Mouse (Mus musculus) adipocyte (in vitro differentiated cells): ENCODE measurements around the gene Nup188.

Experiments
- DNase-seq: peaks from one replicate; pipeline ENCODE4 v3.0.0-alpha.2; 2016; ENCODE audit warnings: low spot score

Gene Nup188

GRCm38 (mm10) chr2:30386913-30387312 lies 100.7 kb downstream of the Nup188 start:
- no peak for DNase-seq

GRCm38 (mm10) chr2:30389000-30389399 lies 102.8 kb downstream of the Nup188 start:
- DNase-seq, result no peak

GRCm38 (mm10) chr2:30392114-30392576 lies 105.9 kb downstream of the Nup188 start, which contains the start of gene Dolpp1:
Gene Dolpp1, plus strand, starts transcription at chr2:30392254.
- peak; percentile 97 for DNase-seq

- peak; percentile 84 for DNase-seq
Measured at GRCm38 (mm10) chr2:30392577-30393369, 106.6 kb downstream of the Nup188 start.

- DNase-seq, result no peak
Measured at GRCm38 (mm10) chr2:30393370-30393656, 107.1 kb downstream of the Nup188 start.
